Mouse (Mus musculus) liver, embryonic 15.5 days (tissue): ENCODE data around the gene Scrn1. TPM values are rescaled to one million over a fixed set of nuclear protein-coding genes. Genes with fewer than 3 reads are reported as not detected.

Experiments
- ATAC-seq: fragments of 200-750 bp; cut with Nextera tagmentation; 2 replicates; pipeline ENCODE4 v1.8.0; 2017; ENCODE audit warnings: moderate number of reproducible peaks, mild to moderate bottlenecking, moderate library complexity; ENCODE audit not compliant: insufficient read depth
- H3K27ac ChIP-seq: fragments of 300-500 bp; sonication (generic); replicated peaks from 2 replicates; pipeline ENCODE4 v1.5.1; 2015; ENCODE audit warnings: mild to moderate bottlenecking, inconsistent platforms
- H3K27me3 ChIP-seq: fragments of 300-500 bp; sonication (generic); 2 replicates; pipeline ENCODE4 v1.6.1; 2015; ENCODE audit warnings: mild to moderate bottlenecking, inconsistent platforms
- H3K36me3 ChIP-seq: fragments of 300-500 bp; sonication (generic); replicated peaks from 2 replicates; pipeline ENCODE4 v1.6.1; 2015; ENCODE audit warnings: moderate library complexity, mild to moderate bottlenecking, inconsistent platforms
- H3K4me1 ChIP-seq: fragments of 300-500 bp; sonication (generic); replicated peaks from 2 replicates; pipeline ENCODE4 v1.6.1; 2015; ENCODE audit warnings: inconsistent platforms
- H3K4me2 ChIP-seq: fragments of 300-500 bp; sonication (generic); 2 replicates; pipeline ENCODE4 v1.6.1; 2015; ENCODE audit warnings: moderate library complexity, mild to moderate bottlenecking, inconsistent platforms
- H3K4me3 ChIP-seq: fragments of 300-500 bp; sonication (generic); replicated peaks from 2 replicates; pipeline ENCODE4 v1.5.1; 2015; ENCODE audit warnings: mild to moderate bottlenecking, inconsistent platforms
- H3K9ac ChIP-seq: fragments of 300-500 bp; sonication (generic); 2 replicates; pipeline ENCODE4 v1.6.1; 2015; ENCODE audit warnings: moderate library complexity, mild to moderate bottlenecking, inconsistent platforms
- H3K9me3 ChIP-seq: fragments of 300-500 bp; sonication (generic); replicated peaks from 2 replicates; pipeline ENCODE4 v1.6.1; 2016; ENCODE audit warnings: inconsistent platforms
- WGBS: fragments of 180-500 bp; shearing (Covaris S2); methylation state at CpG from one replicate; pipeline ENCODE4 v1.1.7; 2015; ENCODE audit warnings: mixed read lengths; ENCODE audit not compliant: insufficient replicate concordance; 5-methylcytosine and 5-hydroxymethylcytosine counted together
- polyA plus RNA-seq: library from polyadenylated mRNA; unstranded; fragments of >200 nt; fragmentation: Nextera tagmentation; extraction: Ambion mirVana; gene quantifications from 2 replicates; pipeline ENCODE4 v1.2.1, GENCODE M21; 2015

Gene Scrn1
- polyA plus RNA-seq, 1 experiment from 2014 or later = 0.31 TPM

DNA sequence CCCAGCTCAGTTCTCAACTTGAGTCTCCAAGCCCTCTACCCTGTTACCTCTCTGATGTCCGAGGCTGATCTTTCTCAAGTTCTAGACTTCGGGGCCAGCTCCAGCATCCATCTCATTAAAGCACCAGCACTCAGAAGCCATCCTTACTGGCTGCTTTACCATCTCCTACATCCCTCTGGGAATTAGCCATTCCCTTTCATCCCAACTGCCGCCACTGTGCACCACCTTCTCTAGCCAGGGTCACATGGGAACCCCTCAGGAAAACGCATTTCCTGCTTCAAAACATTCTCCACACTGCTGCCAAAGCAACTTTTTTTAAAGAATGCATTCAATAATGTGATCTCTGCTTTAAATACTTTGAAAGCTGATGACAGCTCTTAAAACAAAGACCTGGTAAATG is 17.0 kb downstream of the Scrn1 start:
- WGBS = 58% methylated on average over 4 of the region's 4 CpGs
- Histone ChIP-seq H3K9me3 (no peaks in the 10 kb centered on the region), H3K9ac (no peak overlapping the region), H3K27me3 (no peaks in the 10 kb centered on the region), H3K36me3 (no peaks in the 10 kb centered on the region), H3K4me3 (no peak overlapping the region), H3K4me2 (no peak overlapping the region), H3K4me1 (no peaks in the 10 kb centered on the region), H3K27ac (no peak overlapping the region)
- no peak for ATAC-seq

DNA sequence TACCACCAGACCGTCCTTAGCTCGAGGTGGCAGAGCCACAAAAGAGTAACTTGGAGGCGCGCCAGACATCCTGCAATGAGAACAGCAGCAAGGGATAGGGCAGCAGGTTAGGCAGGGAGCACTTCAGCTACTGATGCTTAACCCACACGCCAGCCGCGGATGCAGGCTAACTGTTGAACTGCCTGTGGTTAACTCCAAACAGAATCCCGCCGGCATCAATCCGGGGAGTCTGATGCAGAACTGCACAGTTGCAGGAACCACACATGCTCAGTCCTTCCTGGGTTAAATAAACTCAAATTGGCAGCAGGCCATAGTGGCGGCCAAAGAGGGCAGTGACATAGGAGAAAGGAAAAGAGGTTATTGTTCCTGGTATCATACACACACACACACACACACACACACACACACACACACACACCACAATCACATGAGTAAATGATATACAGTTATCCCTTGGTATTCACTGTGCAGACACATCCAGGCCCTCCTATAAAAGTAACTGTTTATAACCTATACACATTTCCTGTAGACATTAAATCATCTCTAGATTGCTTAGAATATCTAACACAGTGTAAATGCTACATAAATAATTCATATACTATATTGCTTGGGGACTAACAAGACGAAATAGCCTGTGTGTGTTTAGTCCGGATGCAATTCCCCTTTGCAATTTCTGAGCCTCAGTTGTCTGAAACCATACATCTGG is 17.8 kb downstream of the Scrn1 start:
- H3K36me3 ChIP-seq = no peaks in the 10 kb centered on the region
- H3K4me3 ChIP-seq = no peak overlapping the region
- H3K9me3 ChIP-seq = no peaks in the 10 kb centered on the region
- no peak overlapping the region for H3K4me2 ChIP-seq
- no peaks in the 10 kb centered on the region for H3K4me1 ChIP-seq
- WGBS = 62% methylated on average over 13 of the region's 13 CpGs
- no peak overlapping the region for H3K9ac ChIP-seq
- H3K27ac ChIP-seq = no peak overlapping the region
- ATAC-seq = no peak
- H3K27me3 ChIP-seq = no peaks in the 10 kb centered on the region

DNA sequence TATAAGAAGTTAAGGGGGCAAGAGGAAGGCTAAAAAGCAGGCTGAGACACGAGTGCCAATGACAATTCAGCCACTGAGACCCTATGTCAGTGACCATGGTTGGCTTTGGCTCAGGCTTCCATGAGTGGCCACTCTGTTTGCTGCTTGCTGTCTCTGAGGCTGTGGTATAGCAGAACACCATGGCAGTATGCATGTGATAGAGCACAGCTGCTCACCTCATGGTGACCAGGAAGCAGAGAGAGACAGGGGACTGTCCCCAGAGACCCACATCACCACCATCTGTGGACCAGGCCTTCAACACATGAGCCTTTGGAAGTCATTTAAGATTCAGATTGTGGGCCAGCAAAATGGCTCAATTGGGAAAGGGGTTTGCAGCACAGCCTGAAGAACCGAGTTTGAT is 22.6 kb downstream of the Scrn1 start:
- no peak overlapping the region for H3K9ac ChIP-seq
- H3K27ac ChIP-seq = no peak overlapping the region
- H3K36me3 ChIP-seq = no peaks in the 10 kb centered on the region
- no peak overlapping the region for H3K4me2 ChIP-seq
- H3K27me3 ChIP-seq = no peaks in the 10 kb centered on the region
- ATAC-seq = no peak
- WGBS = 55% methylated on average over 2 of the region's 2 CpGs
- H3K9me3 ChIP-seq = no peaks in the 10 kb centered on the region
- no peaks in the 10 kb centered on the region for H3K4me1 ChIP-seq
- H3K4me3 ChIP-seq = no peak overlapping the region

DNA sequence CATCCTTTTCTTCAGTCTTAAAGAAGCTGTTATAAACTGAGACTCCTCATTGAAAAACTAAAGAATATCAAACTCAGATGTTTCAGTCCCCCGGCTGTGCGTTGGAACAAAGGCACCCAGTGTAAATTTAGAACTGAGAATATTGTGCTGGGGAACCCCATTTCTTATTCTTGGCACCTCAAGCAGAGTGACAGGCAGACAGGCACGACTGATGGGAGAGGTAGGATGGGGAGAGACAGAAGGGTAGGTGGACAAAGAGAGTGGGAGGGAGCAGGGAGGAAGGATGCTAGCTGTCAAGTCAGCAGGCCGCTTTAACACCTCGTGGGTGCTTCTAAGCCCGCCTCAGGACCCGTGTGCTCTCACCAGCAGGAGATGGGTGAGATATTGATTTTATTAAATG is 23.5 kb downstream of the Scrn1 start:
- no peak overlapping the region for H3K9ac ChIP-seq
- no peaks in the 10 kb centered on the region for H3K36me3 ChIP-seq
- H3K27me3 ChIP-seq = no peaks in the 10 kb centered on the region
- no peak overlapping the region for H3K4me2 ChIP-seq
- WGBS = 79% methylated on average over 7 of the region's 7 CpGs
- H3K9me3 ChIP-seq = no peaks in the 10 kb centered on the region
- no peak overlapping the region for H3K27ac ChIP-seq
- H3K4me3 ChIP-seq = no peak overlapping the region
- H3K4me1 ChIP-seq = no peaks in the 10 kb centered on the region
- ATAC-seq = no peak

DNA sequence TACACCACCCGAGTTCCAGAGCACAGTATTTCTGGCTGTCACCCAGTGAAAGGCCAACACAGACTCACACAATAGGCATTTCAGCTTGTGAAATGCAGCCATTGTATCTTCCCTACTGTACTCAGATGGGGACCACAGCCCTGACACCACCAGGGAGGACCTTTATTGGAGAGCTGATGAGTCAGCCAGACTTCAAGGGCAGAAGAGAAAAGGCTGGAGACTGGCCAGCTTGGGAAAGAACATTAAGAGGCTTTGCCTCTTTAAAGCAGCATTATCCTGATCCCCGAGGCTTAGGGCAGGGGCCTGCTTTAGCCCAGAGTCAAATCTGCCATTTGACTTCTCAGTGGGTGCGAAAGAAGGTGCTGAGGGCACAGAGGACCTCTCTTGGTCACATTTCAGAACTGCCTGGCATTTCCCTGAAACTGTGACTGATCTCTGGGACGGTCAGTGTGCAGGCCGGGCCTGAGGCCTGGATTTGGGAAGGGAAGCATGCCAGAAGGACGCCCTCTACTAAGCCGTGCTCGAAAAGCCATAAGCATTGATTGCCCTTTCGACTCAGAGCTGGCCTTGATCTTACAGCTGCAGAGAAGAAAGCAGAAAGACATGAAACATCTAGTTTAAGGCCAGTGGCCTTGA is 25.9 kb downstream of the Scrn1 start:
- Histone ChIP-seq H3K27ac (no peak overlapping the region), H3K4me3 (no peak overlapping the region), H3K27me3 (no peaks in the 10 kb centered on the region), H3K9ac (no peak overlapping the region), H3K9me3 (no peaks in the 10 kb centered on the region), H3K36me3 (no peaks in the 10 kb centered on the region), H3K4me1 (no peaks in the 10 kb centered on the region), H3K4me2 (no peak overlapping the region)
- no peak for ATAC-seq
- 61% methylated on average over 9 of the region's 9 CpGs for whole genome bisulfite sequencing

DNA sequence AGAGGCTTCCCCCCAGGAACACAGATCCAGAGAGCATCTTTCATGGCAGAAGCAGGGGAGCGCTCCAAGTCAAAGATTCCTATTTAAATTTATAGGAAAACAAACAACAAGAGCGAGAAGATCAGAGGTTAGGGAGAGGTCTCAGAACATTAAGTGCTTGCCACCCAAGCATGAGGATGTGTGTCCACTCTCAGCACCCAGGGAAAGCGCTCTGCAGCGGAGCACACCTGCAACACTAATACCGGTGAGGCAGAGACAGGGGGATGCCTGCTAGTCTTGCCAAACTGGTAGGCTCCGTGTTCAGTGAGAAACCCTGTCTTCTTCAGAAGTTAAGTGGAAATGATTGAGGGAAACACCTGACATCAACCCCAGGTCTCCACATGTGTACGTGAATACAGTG is 26.9 kb downstream of the Scrn1 start:
- 76% methylated on average over 7 of the region's 7 CpGs for WGBS
- H3K27ac ChIP-seq = no peak overlapping the region
- H3K27me3 ChIP-seq = no peaks in the 10 kb centered on the region
- no peak overlapping the region for H3K4me2 ChIP-seq
- no peak overlapping the region for H3K9ac ChIP-seq
- H3K4me1 ChIP-seq = no peaks in the 10 kb centered on the region
- ATAC-seq = no peak
- H3K4me3 ChIP-seq = no peak overlapping the region
- H3K9me3 ChIP-seq = no peaks in the 10 kb centered on the region
- no peaks in the 10 kb centered on the region for H3K36me3 ChIP-seq

DNA sequence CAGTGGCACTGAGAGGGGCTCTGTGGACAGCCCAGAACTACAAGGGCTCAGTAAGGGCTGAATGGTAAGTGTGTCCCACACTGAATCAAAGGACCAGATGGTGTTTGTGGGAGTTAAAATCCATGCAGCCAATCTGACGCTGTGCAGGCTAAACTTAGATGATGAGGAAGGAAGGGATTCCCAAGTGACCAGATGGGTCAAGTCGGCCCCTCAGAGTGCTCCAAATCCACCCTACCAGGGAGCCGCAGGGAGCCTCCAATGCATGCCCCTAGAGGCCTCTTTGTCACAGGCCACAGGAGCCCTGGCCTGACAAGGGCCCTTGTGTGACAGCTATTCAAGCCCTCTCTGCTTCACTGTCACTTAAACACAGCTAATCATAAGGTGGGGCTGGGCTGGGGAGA is 27.5 kb downstream of the Scrn1 start:
- Histone ChIP-seq H3K27ac (no peak overlapping the region), H3K27me3 (no peaks in the 10 kb centered on the region), H3K9me3 (no peaks in the 10 kb centered on the region), H3K36me3 (no peaks in the 10 kb centered on the region), H3K4me2 (no peak overlapping the region), H3K4me1 (no peaks in the 10 kb centered on the region), H3K9ac (no peak overlapping the region), H3K4me3 (no peak overlapping the region)
- WGBS = 53% methylated on average over 3 of the region's 3 CpGs
- ATAC-seq = no peak

DNA sequence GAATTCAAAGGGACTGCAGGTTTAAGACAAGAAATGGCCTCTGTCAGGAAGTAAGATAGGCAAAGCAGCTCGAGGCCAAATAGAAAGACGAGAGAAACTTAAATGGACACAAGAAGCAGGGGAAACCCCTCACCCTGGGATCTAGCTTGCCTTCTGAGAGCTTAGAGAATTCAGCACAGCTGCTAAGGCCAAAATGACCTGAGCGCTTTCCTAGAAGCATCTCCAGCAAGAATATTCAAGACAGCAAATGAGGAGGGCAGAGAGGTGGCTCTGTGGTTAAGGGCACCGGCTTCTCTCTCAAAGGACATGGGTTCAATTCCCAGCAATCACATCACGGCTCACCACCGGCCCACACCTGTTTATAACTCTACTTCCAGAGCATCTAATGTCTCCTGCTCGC is 29.2 kb downstream of the Scrn1 start:
- no peak overlapping the region for H3K4me2 ChIP-seq
- 61% methylated on average over 7 of the region's 7 CpGs for WGBS
- no peak for ATAC-seq

DNA sequence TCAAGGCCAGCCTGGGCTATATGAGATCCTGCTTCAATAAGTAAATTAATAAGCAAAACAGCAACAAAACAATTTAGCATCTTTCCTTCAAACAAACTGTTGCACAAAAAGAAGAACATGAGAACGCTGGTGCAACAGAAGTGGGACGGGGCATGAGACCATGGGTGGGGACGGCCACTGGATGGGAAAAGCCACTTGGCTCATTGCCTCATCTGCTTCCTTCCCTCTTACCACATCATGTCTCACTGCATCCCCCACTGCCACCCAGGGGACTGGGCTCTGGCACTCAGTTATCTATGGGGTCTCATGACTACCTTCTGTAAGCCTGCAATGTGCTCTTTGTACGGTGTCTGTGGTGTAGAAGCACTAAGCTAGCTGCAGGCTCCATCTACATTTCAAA is 30.8 kb downstream of the Scrn1 start:
- no peaks in the 10 kb centered on the region for H3K4me1 ChIP-seq
- no peak overlapping the region for H3K27ac ChIP-seq
- no peak for ATAC-seq
- H3K4me2 ChIP-seq = no peak overlapping the region
- no peak overlapping the region for H3K9ac ChIP-seq
- 58% methylated on average over 4 of the region's 4 CpGs for WGBS
- no peaks in the 10 kb centered on the region for H3K9me3 ChIP-seq
- H3K27me3 ChIP-seq = no peaks in the 10 kb centered on the region
- H3K4me3 ChIP-seq = no peak overlapping the region
- H3K36me3 ChIP-seq = no peaks in the 10 kb centered on the region

More for the DNA sequence above, 29.2 kb downstream of the Scrn1 start:
- Histone ChIP-seq H3K4me1 (no peaks in the 10 kb centered on the region), H3K9me3 (no peaks in the 10 kb centered on the region), H3K27me3 (no peaks in the 10 kb centered on the region), H3K4me3 (no peak overlapping the region), H3K27ac (no peak overlapping the region), H3K9ac (no peak overlapping the region), H3K36me3 (no peaks in the 10 kb centered on the region)

DNA sequence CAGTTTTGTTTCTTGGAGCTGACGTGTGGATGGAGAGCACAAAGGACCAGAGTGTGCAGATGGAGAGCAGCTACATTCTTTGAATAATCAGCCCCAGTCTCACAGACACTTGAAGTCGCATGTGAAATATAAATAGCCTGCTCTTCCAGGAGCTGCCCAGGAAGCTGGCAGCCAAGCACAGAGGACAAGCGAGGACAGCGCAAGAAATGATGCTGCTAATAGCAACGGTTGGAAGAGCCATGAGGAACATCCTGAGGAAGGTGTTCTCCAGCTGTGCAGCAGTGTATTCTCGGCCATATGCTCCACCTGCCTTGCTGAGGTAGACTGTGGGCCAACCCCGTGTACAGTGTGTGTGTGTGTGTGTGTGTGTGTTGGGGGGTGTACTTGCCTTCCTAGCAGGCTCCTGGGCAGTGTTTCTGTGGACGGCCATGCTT is 35.2 kb downstream of the Scrn1 start:
- no peak overlapping the region for H3K27ac ChIP-seq
- peaks cover 13% of the 10 kb centered on the region for H3K4me1 ChIP-seq
- WGBS = 50% methylated on average over 8 of the region's 8 CpGs
- ATAC-seq = no peak
- no peak overlapping the region for H3K9ac ChIP-seq
- H3K4me3 ChIP-seq = no peak overlapping the region
- no peak overlapping the region for H3K4me2 ChIP-seq
- H3K27me3 ChIP-seq = no peaks in the 10 kb centered on the region; the same call in 1 of the 2 replicates
- no peaks in the 10 kb centered on the region for H3K9me3 ChIP-seq
- no peaks in the 10 kb centered on the region for H3K36me3 ChIP-seq

DNA sequence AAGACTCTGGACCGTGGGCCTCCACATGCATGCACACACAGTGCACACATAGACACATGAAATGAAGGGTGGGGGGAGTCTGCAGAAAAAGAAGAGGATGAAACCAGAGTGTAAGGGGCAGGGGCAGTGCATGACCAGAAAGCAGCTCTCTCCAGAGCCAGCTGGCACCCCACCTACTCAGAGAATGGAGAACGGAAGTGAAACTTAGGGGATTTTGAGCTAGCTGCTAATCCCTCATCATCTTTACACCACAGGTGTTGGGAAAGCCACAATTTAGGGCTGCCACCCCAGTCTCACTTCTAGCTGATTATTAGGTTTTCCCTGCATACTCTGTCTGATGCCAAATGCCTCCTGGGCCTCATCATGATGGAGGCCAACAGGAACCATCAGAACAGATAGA is 36.1 kb downstream of the Scrn1 start:
- no peak for ATAC-seq
- Histone ChIP-seq H3K4me3 (no peak overlapping the region), H3K9ac (no peak overlapping the region), H3K4me1 (peaks cover 13% of the 10 kb centered on the region), H3K27me3 (no peaks in the 10 kb centered on the region; the same call in 1 of the 2 replicates), H3K9me3 (no peaks in the 10 kb centered on the region), H3K36me3 (no peaks in the 10 kb centered on the region), H3K4me2 (no peak overlapping the region), H3K27ac (no peak overlapping the region)
- WGBS = 58% methylated on average over 2 of the region's 2 CpGs
